Mouse (Mus musculus) cerebellum, postnatal 10 days (tissue): ENCODE results near the gene Zfp260.
A peak's percentile ranks its signal among the peaks of the same experiment; 100 is the strongest.

ENCODE experiments used
- DNase-seq, 2 experiments: peaks; one replicate each; pipeline ENCODE4 v3.0.0; 2021; ENCODE audit warnings: mixed read lengths in 2 of 2

The Zfp260 gene

GRCm38 (mm10) chr7:30129900-30130299 lies 35.3 kb downstream of the Zfp260 start:
- no peak for DNase-seq

GRCm38 (mm10) chr7:30132396-30132795 lies 37.8 kb downstream of the Zfp260 start:
- no peak for DNase-seq

GRCm38 (mm10) chr7:30136826-30137225 lies 42.2 kb downstream of the Zfp260 start:
- no peak for DNase-seq

GRCm38 (mm10) chr7:30143170-30143554 lies 48.6 kb downstream of the Zfp260 start:
- DNase-seq, result peak in 1 of 2 experiments; percentile 17

GRCm38 (mm10) chr7:30143555-30144209 lies 49.1 kb downstream of the Zfp260 start:
- DNase-seq, result peak; percentile 92 to 96

GRCm38 (mm10) chr7:30147011-30147410 lies 52.4 kb downstream of the Zfp260 start:
- no peak for DNase-seq

GRCm38 (mm10) chr7:30154040-30154439 lies 59.5 kb downstream of the Zfp260 start:
- DNase-seq, result no peak

GRCm38 (mm10) chr7:30155507-30155906 lies 60.9 kb downstream of the Zfp260 start:
- no peak for DNase-seq
